8 mouse cellular contexts compared by ENCODE assay signal in genomic region chr4:71488663-71489161, GRCm38 (mm10).
DNase-seq lines count a peak whose midpoint lies in the region; ATAC-seq and TF ChIP-seq lines count a peak whose summit lies in the region.

No protein-coding gene starts in this region.

- ATAC-seq in heart, embryonic 12.5 days (ENCODE audit: insufficient number of reproducible peaks, low FRiP score): no peak
- peak; percentile 97 for ATAC-seq in megakaryocyte, adult 5-6 weeks (ENCODE audit: poor library complexity, severe bottlenecking)

- no peak for TF ChIP-seq POLR2A in thymus, adult 2 months (IDR thresholded peaks at IDR 0.05; ENCODE audit: control insufficient read depth, extremely low read depth, insufficient read depth, low read length, poor library complexity)

- H3K27me3 ChIP-seq in heart, embryonic 12.5 days (replicated peaks): no peaks in the 10 kb centered on the region
- no peaks in the 10 kb centered on the region for H3K27me3 ChIP-seq in thymus, adult 2 months (ENCODE audit: control insufficient read depth, insufficient read depth, low read length)

- H3K4me3 ChIP-seq in heart, embryonic 12.5 days: no peak overlapping the region
- no peak overlapping the region for H3K4me3 ChIP-seq in thymus, adult 2 months (ENCODE audit: control insufficient read depth, insufficient read depth, low read length)

- H3K9ac ChIP-seq in heart, embryonic 12.5 days: no peak overlapping the region

- H3K36me3 ChIP-seq in heart, embryonic 12.5 days: no peaks in the 10 kb centered on the region
- H3K36me3 ChIP-seq in thymus, adult 2 months (ENCODE audit: control insufficient read depth, insufficient read depth, low read length): no peaks in the 10 kb centered on the region

- 28% methylated on average over 2 of the region's 2 CpGs for WGBS in heart, embryonic 12.5 days
- WGBS in thymus, adult 2 months: 45% methylated on average over 2 of the region's 2 CpGs

- no peaks in the 10 kb centered on the region; the same call in 1 of the 2 replicates for H3K4me1 ChIP-seq in heart, embryonic 12.5 days (replicated peaks)
- H3K4me1 ChIP-seq in thymus, adult 2 months (replicated peaks; ENCODE audit: control insufficient read depth, insufficient read depth, low read length): no peaks in the 10 kb centered on the region

- H3K9me3 ChIP-seq in heart, embryonic 12.5 days (replicated peaks): no peaks in the 10 kb centered on the region

- TF ChIP-seq CTCF in thymus, adult 2 months (IDR thresholded peaks at IDR 0.05; ENCODE audit: borderline replicate concordance, control insufficient read depth, extremely low read depth, insufficient read depth, low read length, poor library complexity): no peak

- H3K27ac ChIP-seq in heart, embryonic 12.5 days (ENCODE audit: poor library complexity, severe bottlenecking): no peak overlapping the region
- no peak overlapping the region for H3K27ac ChIP-seq in thymus, adult 2 months (ENCODE audit: control insufficient read depth, insufficient read depth, low read length)

- no peak overlapping the region for H3K4me2 ChIP-seq in heart, embryonic 12.5 days

- DNase-seq in heart, adult 18-20 months: peak; percentile 11 to 18
- DNase-seq in testis, postnatal 14 days (ENCODE audit: low spot score): peak; percentile 5
- no peak for DNase-seq in testis, postnatal 10 days (ENCODE audit: low spot score)
- peak; percentile 16 for DNase-seq in kidney, adult 9 months
- DNase-seq in thymus, adult 2 months: no peak
- DNase-seq in adrenal gland, postnatal 4 days (ENCODE audit: low spot score in 2 of 2): no peak

Comparison
In these comparisons a context has a peak if more than half of its experiments do, and no peak if none do; other contexts are left out.
1. DNase-seq: peak in heart, adult 18-20 months (2 of 2), testis, postnatal 14 days (single experiment) and kidney, adult 9 months (single experiment); none in testis, postnatal 10 days (single experiment), thymus, adult 2 months (single experiment) and adrenal gland, postnatal 4 days (0 of 2).